Mouse (Mus musculus) natural killer cell, adult 2 months (primary cell): Measurements from ENCODE around the gene Olfr504.
"Not testable (repeated sequence)": the region's sequence is repeated elsewhere in the genome, so short reads cannot be mapped to it uniquely, and the experiment has no call there.

Experiments used
- DNase-seq, 2 experiments: peaks; one replicate each; pipeline ENCODE4 v3.0.0; 2022; ENCODE audit warnings: low spot score in 2 of 2

The Olfr504 gene

GRCm38 (mm10) chr7:108565693-108566092 lies at the start of gene Olfr504:
TSS of gene Olfr504 (minus strand) at chr7:108565793.
- no peak for DNase-seq

GRCm38 (mm10) chr7:108614110-108614509 lies 48.5 kb upstream of the Olfr504 start:
- DNase-seq = no peak

- no peak for DNase-seq
Observed at GRCm38 (mm10) chr7:108610487-108610886, 44.9 kb upstream of the Olfr504 start, which contains the start of gene Olfr506. TSS of gene Olfr506 (plus strand) at chr7:108610787.

- DNase-seq = not testable (repeated sequence)
Observed at GRCm38 (mm10) chr7:108601916-108602315, 36.3 kb upstream of the Olfr504 start.

- DNase-seq = no peak
Observed at GRCm38 (mm10) chr7:108589797-108590196, 24.2 kb upstream of the Olfr504 start.

GRCm38 (mm10) chr7:108544227-108544626 lies 21.4 kb downstream of the Olfr504 start, which contains the start of gene Olfr503:
TSS of gene Olfr503 (plus strand) at chr7:108544527.
- DNase-seq = not testable (repeated sequence)

- DNase-seq = no peak
Observed at GRCm38 (mm10) chr7:108542416-108542815, 23.2 kb downstream of the Olfr504 start.

- DNase-seq = no peak
Observed at GRCm38 (mm10) chr7:108524965-108525364, 40.6 kb downstream of the Olfr504 start, which contains the start of gene Olfr502. TSS of gene Olfr502 (minus strand) at chr7:108525065.
